Mouse (Mus musculus) gastrocnemius, postnatal 14 days (tissue): ENCODE data around the gene Pdzph1. TPM values are rescaled to one million over a fixed set of nuclear protein-coding genes. Genes with fewer than 3 reads are reported as not detected.

Experiments
- DNase-seq: peaks from one replicate; pipeline ENCODE4 v3.0.0; 2021; ENCODE audit warnings: mixed read lengths
- intact Hi-C: fragments of 180-260 bp; cut with DNase I; formaldehyde crosslinking; loops from one replicate; pipeline ENCODE4 v1.15.1; 2025; ENCODE audit warnings: low total_unique reads
- long read RNA-seq, 2 experiments: library from polyadenylated mRNA; stranded (forward); transcript quantifications; one replicate each; pipeline ENCODE4 v2.0.0; 2021
- total RNA-seq, 2 experiments: library from RNA; stranded (reverse); gene quantifications; 2 replicates each; pipeline ENCODE4 v1.2.3; 2021

The Pdzph1 gene
- not detected for total RNA-seq
- long read RNA-seq, experiment 1: 0 reads
- long read RNA-seq, experiment 2: 0 reads

- no peak for DNase-seq
- intact Hi-C loops: no loop called here
Measured at GRCm38 (mm10) chr17:58991275-58991674, at the start of gene Pdzph1. TSS of gene Pdzph1 (minus strand) at chr17:58991375.

GRCm38 (mm10) chr17:59039754-59040153 lies 48.6 kb upstream of the Pdzph1 start:
- intact Hi-C loops: no loop called here
- DNase-seq: no peak

- intact Hi-C loops: no loop called here
Measured at GRCm38 (mm10) chr17:59033445-59033844, 42.3 kb upstream of the Pdzph1 start.

GRCm38 (mm10) chr17:59026336-59026735 lies 35.2 kb upstream of the Pdzph1 start:
- intact Hi-C loops: no loop called here
- no peak for DNase-seq

More at GRCm38 (mm10) chr17:59033445-59033844, 42.3 kb upstream of the Pdzph1 start:
- no peak for DNase-seq

- DNase-seq: no peak
- intact Hi-C loops: no loop called here
Measured at GRCm38 (mm10) chr17:59024502-59024901, 33.3 kb upstream of the Pdzph1 start.

DNA sequence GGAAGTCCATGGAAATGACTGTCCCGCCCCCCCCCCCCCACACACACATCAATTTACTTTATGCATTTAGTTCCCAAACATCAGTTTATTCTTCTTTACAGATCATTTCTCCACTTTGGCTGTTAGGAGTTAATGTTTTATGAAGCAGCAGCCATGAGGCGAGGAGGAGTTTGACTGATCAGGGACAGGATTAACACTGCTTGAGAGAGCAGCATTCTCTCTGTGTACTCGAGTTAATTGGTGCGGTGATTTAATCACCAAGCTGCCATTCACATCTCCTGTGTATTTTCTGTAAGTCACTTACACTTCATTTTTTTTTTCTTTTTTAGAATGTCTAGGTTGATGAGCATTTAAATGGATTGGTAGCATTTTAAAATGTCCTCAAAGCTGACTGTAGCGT lies 32.8 kb upstream of the Pdzph1 start:
- DNase-seq: no peak
- intact Hi-C loops: no loop called here

GRCm38 (mm10) chr17:59018666-59019065 lies 27.5 kb upstream of the Pdzph1 start:
- intact Hi-C loops: no loop called here
- DNase-seq: no peak

- peak; percentile 61 for DNase-seq
- intact Hi-C loops: no loop called here
Measured at GRCm38 (mm10) chr17:59013091-59013459, 21.9 kb upstream of the Pdzph1 start, which contains the start of gene Nudt12. TSS of gene Nudt12 (minus strand) at chr17:59013372.

DNA sequence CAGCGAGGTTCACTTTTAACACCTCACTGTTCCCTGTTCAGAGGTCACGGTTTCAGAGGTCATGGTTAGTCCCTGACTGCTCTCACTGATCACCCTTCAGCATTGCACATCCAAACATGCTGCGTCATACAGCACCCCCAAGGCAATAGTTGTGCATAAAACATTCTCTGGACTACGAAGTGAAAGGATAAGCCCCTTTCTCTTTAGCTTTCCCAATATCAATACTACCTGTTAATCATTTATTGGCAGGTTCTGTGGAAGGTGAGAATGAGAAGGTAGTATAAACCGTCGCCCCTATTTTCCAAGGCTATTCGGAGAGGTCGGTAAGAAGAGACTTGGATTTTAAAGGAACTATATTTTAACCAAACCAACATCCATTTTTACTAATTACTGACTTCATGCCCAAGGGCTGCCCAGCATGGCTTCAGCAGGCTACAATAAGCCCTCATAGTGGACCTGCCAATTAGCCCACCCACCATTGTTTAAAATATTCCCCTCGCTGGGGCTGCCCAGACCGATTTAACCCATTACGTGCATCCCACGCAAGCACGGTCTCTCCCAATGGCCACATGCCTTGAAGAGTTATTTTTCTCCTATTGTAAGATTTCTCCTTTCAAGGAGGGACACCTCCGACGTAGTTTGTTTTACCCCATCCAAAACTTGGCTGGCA lies 21.4 kb upstream of the Pdzph1 start:
- intact Hi-C loops: no loop called here
- DNase-seq: no peak

DNA sequence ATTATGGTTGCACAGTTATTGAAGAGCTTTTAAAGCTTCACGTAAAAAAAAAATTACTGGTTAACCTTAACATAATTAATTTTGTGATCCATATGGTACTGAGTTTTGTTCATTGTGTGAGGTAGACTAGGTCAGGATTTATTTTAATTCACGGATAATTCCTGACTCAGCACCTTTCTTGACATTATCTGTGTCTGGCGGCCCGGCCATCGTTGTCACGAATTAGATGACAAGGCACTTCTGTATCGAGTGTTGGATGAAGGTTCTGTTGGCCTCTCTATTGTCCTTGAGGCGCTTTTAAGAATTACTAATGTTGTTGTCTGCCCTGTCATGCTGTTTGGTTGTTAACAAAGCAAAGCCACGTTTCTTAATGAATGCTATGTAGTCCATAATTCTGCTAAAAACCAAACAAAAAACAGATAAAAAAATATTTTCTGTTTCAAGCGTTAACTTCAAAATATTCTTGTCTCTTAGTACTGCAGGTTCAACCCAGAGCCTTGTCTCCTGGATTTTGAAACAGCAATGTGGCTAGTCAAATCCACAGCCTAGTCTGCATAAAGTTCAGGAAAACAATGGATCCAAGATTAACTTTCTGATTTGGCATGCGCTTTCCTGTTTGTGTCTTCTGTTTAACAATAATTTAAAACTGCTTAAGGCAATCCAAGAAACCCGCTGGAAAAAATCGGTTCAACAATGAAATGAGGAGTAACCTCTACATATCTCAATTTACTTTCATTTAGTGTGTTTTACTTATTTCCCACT lies 20.6 kb upstream of the Pdzph1 start:
- no peak for DNase-seq
- intact Hi-C loops: no loop called here

DNA sequence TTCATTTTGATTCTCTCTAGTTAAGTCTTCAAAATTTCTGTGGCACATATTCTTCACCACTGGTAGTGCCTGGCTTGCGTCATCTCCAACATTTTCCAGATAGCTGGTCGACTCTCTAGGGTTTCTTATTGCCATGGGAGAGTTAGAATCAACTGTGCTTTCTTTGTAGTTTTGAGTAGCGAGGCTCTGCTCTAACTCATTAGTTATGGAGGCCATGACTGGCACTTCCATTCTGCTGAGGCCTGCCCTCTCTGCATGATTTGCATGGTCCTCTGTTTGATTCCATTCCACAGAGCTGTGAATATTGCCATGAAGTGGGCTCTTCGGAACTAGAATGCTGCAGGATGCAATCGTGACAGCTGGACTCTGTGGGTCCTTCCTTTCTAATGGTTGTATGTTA lies 17.9 kb downstream of the Pdzph1 start:
- intact Hi-C loops: no loop called here
- no peak for DNase-seq

DNA sequence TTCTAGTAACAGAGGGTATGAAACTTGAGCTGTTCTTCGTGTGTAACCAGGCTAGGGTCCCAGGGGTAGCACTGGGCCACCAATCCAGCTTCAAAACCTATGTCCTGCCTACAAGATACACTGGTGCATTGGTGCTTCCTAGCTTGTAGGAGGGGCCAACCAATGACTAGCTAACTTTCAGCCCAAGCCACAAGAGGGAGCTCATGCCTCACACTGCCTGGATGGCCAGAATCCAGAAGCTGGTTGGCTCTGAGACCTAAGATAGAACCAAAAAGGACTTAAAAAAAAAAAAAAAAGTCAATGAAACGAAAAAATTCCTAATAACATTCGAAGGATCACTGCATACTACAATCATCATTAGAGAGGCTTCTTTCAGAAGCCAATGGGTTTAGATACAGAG lies 31.3 kb downstream of the Pdzph1 start:
- peak; percentile 3 for DNase-seq
- intact Hi-C loops: no loop called here

DNA sequence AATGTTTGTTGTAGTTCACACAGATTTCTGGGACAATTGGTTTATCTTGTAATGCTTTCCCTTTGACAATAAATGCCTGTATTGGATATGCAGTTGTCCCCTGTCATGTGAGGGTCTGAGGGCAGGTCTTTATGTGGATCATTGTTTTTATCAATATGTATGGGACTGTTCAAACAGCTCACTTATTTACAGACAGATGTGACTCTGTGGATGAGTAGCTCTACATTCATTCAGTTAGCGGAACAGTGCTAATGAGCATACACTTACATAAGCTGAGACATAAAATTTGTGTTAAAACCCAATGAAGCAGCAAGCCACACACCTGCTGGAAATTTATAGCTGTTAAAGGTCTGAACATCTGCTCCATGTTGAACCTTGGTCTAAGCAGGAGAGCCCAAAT lies 34.1 kb downstream of the Pdzph1 start:
- no peak for DNase-seq
- intact Hi-C loops: no loop called here

- no peak for DNase-seq
- intact Hi-C loops: no loop called here
Measured at GRCm38 (mm10) chr17:58943015-58943822, 48.0 kb downstream of the Pdzph1 start.

DNA sequence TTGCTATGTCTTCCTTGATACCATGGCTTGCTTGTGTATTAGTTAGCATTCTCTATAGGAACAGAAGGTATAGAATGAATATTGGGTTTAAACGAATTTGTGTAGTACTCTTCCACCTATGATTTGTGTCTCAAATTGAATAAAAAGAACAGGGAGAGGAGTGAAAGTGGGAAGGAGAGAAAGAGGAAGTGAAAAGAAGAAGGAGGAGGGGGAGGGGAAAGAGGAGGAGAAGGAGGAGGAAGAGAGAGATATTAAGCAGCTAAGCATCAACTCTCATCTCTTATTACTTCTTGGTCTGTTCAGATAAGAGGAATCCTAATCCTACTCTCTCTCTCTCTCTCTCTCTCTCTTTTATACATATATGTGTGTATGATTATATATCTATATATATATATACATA lies 52.6 kb downstream of the Pdzph1 start:
- intact Hi-C loops: no loop called here
- DNase-seq: no peak

DNA sequence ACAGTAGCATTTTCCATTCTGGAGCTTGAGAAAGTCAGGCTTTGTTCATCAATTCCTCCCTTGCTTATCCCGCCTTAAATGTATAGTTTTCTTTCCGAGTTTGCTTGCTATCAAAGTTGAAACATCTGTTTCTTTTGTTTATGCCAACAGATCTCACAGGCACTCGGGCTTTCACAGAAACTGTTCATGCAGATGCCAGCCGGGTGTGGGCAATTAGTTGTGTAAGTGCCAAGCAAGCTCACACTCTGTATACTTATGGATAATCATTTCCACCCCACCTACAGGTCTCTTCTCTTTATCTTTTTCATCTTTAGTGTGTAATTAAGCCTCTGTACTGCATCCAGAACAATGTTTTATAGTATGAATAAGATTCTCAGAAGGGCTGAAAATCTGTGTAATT lies 53.6 kb downstream of the Pdzph1 start:
- DNase-seq: no peak
- intact Hi-C loops: no loop called here

DNA sequence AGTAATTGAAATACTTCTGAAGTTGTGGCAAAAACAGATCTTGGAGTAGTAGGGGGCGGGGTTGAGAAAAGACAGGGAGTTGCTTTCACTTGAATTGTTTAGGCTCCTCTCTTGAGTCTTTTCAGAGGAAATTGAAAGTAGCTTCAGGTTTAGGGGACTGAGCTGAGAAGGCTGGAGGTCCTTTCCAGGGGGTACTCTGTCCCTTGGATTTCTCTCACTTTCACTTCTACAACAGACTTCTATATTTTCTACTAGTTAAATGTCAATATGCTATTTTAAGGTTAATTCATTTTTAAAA lies 58.2 kb downstream of the Pdzph1 start:
- intact Hi-C loops: no loop called here
- DNase-seq: no peak

DNA sequence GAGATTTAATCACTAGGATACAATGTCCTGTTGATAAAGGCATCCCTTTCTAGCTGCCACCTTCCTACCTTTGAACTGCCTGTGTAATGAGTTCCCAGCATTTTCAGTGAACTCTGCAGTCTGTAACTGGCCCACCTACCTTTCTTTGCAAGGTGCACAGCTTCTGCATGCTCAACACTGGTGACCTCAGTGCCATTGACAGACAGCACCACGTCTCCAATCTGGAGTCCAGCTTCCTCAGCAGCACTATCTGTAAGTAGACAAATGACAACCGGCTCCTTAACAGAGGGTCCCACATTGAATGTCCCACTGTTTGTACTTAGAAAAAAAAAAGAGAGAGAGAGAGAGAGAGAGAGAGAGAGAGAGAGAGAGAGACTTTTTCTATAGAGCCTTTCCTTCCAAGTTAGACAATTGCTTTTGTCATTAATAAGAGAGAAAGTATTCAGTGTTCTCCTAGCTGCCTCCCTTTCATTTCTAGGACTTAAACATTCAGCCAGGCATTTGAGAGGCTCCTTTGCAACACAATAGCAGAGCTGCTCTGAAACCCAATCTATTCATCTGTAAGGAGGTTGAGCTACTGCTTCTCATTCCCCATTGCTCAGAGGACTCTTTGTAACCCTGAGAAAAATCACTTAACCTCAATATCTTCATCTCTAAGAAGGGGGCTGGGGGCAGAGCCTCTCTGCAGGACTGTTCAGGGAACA lies 58.7 kb downstream of the Pdzph1 start:
- intact Hi-C loops: no loop called here
- no peak for DNase-seq

DNA sequence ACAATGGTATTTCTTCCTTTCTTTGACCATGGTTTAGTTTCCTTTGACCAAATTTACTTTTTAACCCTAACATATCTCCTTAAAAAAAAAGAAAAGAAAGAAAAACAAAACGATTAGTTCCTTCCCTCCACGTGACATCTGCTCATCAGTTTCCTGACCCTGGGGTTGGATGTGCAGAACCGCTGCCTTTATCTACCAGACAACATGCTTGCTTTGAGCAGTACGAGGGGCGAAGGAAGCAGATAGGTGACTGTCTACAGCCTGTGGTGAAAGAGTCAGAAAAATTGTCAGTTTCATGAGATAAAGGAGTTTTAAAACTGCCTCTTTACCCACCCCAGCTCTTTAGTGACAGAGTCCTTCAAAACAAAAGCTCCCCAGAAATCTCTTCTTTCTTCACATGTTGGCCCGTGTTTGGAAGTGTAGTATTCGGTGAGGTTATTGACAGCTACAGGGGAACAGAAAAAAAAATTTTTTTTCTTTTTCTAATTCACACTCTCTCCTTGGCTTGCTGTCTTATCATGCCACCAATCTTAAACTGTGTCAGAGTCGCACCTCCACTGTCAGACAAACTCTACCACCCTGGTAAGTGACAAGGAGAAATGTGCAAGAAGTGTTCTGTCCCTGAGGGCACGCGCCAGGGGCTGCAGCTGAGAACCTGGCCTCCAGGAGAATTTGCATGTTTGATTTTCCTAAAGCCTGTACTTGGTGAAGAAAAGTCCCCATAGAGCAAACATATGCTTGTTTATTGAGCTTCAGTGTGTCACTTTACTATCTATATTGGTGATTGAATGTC lies 66.2 kb downstream of the Pdzph1 start:
- no peak for DNase-seq
- intact Hi-C loops: no loop called here
